Mouse (Mus musculus) brain, embryonic 18.5 days (tissue): ENCODE results near the gene Tectb.
A peak's percentile ranks its signal among the peaks of the same experiment; 100 is the strongest.

Experiments used
- DNase-seq: peaks from one replicate; pipeline ENCODE4 v3.0.0-alpha.2; 2012; ENCODE audit warnings: low read depth, low spot score

Gene Tectb

GRCm38 (mm10) chr19:55207746-55208538 is 27.4 kb downstream of the Tectb start:
- DNase-seq, result no peak

DNA sequence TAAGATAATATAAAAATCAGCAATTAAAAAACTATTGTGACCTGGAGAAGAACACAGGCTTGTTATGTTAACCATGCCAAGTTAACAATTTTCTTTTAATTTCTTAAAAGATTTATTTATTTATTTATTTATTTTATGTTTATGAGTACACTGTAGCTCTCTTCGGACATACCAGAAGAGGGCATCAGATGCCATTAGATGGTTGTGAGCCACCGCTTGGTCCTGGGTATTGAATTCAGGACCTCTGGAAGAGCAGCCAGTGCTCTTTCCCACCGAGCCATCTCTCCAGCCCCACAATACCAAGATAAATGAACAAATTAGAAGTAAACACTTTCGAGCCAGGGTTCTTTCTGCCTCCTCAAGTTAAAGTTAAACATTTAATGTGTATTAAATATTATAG is 28.1 kb downstream of the Tectb start:
- DNase-seq, result no peak

- no peak for DNase-seq
These were observed 28.6 kb downstream of the Tectb start for GRCm38 (mm10) chr19:55209084-55209483.

DNA sequence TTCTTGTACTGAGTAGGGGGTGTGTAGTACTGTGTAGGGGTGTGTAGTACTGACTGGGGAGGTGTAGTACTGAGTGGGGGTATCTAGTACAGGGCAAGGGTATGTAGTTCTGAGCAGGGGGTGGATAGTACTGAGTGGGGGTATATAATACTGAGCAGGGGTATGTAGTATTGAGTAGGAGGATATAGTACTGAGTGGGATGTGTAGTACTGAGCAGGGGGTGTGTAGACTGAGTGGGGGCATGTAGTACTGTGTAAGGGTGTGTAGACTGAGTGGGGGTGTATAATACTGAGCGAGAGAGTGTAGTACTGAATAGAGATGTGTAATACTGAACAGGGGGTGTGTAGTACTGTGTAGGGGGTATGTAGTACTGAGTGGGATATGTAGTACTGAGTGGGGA is 31.2 kb downstream of the Tectb start:
- no peak for DNase-seq

- no peak for DNase-seq
These were observed 33.2 kb downstream of the Tectb start for GRCm38 (mm10) chr19:55213617-55214340.

- DNase-seq, result no peak
These were observed 36.3 kb downstream of the Tectb start for GRCm38 (mm10) chr19:55216876-55217275.

GRCm38 (mm10) chr19:55217365-55217764 is 36.8 kb downstream of the Tectb start:
- no peak for DNase-seq

- peak; percentile 57 for DNase-seq
These were observed 37.7 kb downstream of the Tectb start for GRCm38 (mm10) chr19:55218192-55218739.

- DNase-seq, result no peak
These were observed 38.2 kb downstream of the Tectb start for GRCm38 (mm10) chr19:55218741-55219221.

DNA sequence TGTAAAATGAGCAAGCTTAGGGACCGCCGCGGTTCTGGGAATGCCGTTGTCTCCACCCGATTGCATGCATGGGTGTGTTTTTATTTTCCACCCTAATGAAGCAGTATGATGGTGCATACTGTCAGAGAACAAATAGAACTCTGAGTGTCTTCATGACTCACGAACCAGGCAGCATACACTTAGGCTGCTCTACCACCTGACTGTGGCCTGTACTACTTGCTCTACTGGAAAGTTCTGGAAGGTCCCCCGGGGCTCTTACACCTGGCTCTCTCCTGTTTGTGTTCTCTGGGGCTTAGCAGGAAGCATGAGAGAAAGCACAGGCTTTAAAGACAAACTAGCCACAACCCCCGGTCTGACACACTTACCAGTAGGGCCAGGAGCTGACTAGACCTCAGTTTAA is 38.8 kb downstream of the Tectb start:
- no peak for DNase-seq

- no peak for DNase-seq
These were observed 40.7 kb downstream of the Tectb start for GRCm38 (mm10) chr19:55221208-55221607.

- no peak for DNase-seq
These were observed 41.7 kb downstream of the Tectb start for GRCm38 (mm10) chr19:55222268-55222667.

GRCm38 (mm10) chr19:55226621-55227020 is 46.1 kb downstream of the Tectb start:
- DNase-seq, result no peak

GRCm38 (mm10) chr19:55227135-55227534 is 46.6 kb downstream of the Tectb start:
- DNase-seq, result no peak

GRCm38 (mm10) chr19:55231081-55231480 is 50.5 kb downstream of the Tectb start:
- DNase-seq, result no peak

GRCm38 (mm10) chr19:55232136-55232535 is 51.6 kb downstream of the Tectb start:
- no peak for DNase-seq

GRCm38 (mm10) chr19:55236026-55236425 is 55.5 kb downstream of the Tectb start:
- no peak for DNase-seq

- no peak for DNase-seq
These were observed 56.0 kb downstream of the Tectb start for GRCm38 (mm10) chr19:55236564-55236963.

DNA sequence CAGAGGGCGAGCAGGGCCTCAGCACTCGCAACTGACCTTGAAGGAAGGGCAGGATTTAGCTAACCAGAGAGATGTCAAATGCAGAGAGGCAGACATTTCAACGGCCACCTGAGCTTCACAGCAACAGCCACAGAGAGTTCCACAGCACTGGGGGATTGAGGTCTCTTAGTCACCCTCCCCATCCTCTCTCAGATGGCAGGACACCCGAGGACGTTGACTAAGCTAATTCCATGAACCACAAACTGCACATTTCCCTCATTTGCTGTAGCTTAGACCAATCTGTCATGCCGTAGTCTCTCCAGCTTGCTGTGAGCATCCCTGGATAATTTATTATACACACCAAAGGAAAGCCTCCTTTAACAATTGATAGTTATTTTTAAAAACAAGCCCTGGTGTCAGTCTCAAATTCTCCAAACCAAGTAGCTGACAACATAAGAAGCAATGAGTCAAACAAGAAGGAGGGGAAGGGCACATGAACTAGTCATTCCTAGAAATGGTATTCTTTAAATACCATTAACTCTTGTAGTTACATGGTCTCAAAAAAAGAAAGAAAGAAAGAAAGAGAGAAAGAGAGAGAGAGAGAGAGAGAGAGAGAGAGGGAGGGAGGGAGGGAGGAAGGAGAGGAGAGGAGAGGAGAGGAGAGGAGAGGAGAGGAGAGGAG is 59.4 kb downstream of the Tectb start:
- no peak for DNase-seq

DNA sequence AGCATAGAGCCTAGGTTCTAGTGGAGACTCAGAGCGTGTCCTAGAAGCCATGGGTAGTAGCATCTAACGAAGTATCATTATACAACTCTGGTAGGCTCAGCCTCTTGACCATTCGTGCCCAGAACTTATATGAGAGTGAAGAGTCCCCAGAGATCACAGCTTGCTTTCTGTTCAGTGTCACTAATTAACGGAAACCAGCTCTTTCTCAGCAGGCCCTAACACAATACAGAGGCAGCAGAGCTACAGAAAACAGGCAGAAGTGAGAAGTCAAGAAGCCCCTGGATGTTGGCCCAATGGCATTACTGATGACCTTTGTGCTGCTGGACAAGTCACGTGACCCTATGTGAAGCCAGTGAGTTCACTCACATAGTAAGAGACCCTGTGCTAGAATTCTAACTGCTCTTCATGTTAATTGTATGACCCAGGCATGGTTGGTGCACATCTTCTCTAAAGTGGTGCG is 60.7 kb downstream of the Tectb start, which contains the start of gene Gucy2g:
Gene Gucy2g, minus strand, starts transcription at position 51 of the 460 bp plus-strand sequence.
- no peak for DNase-seq

GRCm38 (mm10) chr19:55244791-55245231 is 64.3 kb downstream of the Tectb start:
- no peak for DNase-seq
